Mouse (Mus musculus) CD4-positive, CD25-positive, alpha-beta regulatory T cell, adult 2 months (primary cell): ENCODE data around the gene Gm10392.
"Not testable (repeated sequence)": the region's sequence is repeated elsewhere in the genome, so short reads cannot be mapped to it uniquely, and the experiment has no call there.

ENCODE experiments used
- DNase-seq: peaks from one replicate; pipeline ENCODE4 v3.0.0-alpha.2; 2012; ENCODE audit warnings: low read depth, low spot score

Gene Gm10392

DNA sequence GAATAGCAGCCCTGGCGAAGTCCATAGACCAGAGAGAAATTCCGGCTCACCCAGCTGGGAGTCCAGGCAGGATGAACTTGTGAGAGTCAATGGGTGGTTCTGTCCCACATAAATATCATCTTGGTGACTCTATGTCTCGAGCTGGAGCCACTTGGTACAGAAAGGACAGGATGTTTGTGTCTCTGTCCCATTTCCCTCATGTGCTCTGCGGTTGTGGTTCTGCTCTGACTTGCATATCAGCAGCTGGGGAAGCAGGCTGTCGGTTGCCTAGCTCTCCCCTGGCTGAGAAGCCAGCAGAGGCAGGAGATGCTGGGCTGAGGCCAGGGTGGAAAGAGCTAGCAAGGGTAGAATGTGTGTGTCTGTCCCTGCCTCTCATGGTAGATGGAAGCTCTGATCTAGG lies at the start of gene Gm10392:
Gene Gm10392, minus strand, starts transcription at position 156 of the 400 bp plus-strand sequence.
- peak; percentile 82 for DNase-seq

DNA sequence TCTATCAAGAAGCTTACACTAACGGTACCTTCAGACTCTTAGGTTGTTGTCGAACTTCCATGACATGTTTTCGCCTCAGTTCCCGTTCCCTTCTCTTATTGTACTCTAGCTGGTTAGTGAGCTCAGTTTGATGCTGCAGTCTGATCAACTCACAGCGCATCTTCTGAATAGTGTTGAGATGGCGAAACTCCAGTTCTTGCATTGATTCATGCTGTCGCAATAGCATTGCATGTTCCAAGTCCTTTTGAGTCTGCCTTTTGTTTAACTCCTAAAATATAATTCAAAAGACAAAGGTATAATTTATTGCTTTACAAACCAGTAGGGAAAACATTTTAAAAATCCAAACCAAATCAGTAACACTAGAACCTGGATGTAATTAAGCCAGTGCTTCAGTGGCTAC lies 26.3 kb upstream of the Gm10392 start:
- no peak for DNase-seq

DNA sequence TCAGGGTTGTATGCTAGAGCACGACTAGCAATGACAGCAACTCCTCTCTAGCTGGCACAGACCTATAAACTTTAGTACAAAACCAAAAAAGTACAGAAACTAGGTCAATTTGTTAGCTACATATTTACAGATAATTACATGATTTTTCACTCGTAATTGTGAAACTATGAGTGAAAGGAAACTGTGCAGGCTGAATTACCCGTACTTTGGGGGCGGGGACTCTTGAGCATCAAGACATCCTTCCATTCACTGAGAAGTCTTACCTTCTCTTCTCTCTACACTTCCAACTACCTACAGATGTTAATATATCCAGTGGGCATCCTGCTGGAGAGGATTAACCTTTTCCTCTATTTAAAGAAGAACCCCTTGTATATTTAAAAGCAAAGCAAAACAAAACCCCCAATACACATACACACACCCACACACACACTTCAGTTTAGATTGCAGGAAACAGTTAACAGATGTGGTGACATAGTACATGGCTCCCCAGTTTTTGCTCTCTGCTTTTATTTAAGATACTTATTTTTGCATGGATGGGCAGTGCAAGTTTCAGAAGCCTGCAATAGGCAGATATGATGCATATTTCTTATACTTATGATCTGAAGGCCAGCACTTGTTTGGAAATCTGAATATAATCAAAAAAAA lies 13.3 kb upstream of the Gm10392 start:
- DNase-seq, result peak; percentile 49

- DNase-seq, result no peak
Measured at GRCm38 (mm10) chr11:77530862-77531261, 11.9 kb upstream of the Gm10392 start.

DNA sequence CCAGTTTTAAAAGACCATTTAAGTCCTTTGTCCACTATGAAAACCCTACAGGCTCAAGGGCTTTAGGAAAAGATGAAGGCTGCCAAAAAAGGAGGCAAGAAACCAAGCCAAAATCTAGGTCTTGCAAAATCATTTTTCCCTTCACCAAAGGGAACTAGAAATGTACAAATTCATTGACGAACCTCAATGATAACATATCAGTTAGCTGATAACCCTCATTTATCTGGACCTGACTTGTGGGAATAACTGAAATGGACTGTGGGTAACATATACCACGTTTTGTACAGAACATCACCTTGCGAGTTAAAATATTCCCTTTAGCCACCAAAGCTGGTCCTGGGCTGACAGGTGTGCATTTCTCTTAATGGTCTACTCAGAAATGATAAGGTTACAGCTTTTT lies 10.6 kb upstream of the Gm10392 start:
- DNase-seq, result no peak

DNA sequence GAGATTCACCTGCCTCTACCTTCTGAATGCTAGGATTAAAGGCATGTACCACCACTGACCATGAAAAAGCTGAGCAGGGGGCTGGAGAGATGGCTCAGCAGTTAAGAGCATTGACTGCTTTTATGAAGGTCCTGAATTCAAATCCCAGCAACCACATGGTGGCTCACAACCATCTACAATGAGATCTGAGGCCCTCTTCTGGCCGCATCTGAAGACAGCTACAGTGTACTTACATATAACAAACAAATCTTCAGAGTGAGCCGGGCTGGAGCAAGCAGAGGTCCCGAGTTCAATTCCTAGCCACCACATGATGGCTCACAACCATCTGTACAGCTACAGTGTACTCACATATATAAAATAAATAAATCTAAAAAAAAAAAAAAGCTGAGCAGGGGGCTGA lies 9.4 kb upstream of the Gm10392 start:
- not testable (repeated sequence) for DNase-seq

- DNase-seq, result no peak
Measured at GRCm38 (mm10) chr11:77525804-77526486, 6.9 kb upstream of the Gm10392 start.

DNA sequence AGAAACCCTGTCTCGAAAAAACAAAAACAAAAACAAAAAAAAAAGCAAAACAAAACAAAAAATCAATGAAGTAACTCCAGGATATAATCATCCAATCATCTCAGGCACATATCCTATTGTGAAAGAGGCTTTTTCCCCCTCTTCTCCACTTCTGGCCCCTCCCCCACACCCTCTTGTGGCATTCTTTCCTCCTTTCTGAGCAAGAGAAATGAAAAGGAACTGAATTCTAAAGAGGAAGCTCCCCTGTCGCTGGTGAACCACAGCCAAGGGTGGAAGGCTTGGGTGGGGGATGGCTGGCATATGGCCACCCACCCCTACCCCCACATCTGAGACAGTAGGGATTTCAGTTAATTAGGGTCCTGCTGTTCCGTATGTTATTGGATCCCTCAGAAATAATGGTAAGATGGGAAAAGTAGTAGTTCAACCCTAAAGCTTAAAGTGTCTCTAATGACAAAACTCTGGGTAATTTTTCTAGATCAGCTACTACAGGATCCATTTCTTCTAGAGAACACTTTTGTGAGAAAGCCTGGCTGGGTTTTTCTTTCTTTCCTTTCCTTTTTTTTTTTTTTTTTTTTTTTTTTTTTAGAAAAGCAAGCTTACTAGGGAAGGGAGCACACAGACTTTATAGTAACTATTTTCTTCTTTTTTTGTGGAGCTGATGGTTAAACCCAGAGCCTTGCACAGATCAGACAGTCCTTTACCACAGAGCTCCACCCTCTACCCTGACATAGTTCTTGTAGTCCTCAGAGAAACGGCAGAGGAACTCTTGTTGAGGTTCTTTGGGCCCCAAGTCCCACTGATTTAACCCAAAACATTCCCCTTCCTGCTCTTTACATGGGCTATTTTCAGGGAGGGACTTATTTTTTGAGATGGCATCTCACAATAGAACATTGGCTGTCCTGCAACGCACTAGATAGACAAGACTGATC lies 1.9 kb upstream of the Gm10392 start:
- no peak for DNase-seq

DNA sequence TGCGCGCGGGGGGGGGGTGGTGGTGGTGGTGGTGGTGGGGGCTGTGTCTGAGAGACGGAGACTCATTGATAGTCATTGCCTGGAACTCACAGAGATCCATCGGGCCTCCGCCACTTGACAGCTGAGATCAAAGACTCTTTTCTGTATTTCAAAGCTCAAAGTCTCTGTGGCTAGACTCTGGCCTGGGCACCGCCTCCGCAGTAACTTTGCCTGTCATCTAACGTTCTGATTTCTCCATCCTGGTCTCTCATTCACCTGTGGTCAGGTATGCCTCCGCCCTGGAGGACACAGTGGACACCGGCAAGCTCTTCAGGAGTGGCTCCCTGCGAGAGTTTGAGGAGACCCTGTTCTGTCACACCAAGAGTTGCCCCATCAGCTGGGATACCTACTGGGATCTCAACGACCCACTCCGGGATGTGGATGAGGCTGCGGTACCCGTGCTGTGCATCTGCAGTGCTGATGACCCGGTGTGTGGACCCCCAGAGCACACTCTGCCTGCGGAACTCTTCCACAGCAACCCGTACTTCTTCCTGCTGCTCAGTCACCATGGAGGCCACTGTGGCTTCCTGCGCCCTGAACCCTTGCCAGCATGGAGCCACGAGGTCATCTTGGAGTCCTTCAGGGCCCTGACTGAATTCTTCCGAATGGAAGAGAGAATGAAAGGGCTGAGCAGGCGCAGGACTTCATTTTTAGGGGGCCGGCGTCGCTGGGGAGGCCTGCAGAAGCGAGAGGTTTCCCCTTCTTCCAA lies 773 bp downstream of the Gm10392 start:
- DNase-seq, result peak; percentile 48

DNA sequence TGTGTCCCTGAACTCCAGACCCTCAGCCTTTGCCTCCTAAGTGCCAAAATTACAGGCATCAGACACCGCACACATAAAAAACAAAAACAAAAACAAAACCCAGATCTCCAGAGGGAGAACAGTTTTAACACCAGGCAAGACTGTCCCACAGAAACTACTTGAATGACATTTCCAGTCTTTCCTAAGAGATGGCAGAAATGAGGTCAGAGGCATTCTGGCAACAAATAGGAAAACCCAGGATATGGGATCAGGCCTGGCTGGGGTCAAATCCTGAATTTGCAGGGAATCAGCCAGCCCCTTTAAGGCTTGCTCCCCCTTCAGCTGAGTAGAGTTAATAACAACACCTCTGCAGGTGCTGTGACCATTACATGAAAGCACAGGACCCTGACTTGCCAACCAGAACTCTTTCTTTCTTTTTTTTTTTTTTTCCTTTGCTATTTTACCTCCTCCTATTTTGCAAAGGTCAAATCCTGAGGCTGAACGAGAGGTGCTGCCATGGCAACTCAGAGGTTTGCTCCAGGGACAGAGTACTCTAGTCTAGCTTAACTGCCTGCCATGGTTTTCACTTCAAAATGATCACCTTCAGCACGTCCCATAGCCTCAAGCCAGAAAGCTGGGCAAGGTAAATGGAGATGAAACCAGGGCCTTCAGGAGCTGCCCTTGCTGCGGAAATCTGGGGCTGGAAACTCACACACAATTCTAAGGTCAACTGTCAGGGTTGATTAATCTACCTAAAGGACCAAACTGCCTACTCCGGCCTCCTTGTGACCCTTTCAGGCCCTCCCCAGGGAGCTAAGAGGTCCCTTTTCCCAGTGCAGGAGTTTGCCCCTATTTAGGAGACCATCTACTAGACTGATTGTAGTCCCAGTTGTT lies 2.2 kb downstream of the Gm10392 start:
- no peak for DNase-seq

DNA sequence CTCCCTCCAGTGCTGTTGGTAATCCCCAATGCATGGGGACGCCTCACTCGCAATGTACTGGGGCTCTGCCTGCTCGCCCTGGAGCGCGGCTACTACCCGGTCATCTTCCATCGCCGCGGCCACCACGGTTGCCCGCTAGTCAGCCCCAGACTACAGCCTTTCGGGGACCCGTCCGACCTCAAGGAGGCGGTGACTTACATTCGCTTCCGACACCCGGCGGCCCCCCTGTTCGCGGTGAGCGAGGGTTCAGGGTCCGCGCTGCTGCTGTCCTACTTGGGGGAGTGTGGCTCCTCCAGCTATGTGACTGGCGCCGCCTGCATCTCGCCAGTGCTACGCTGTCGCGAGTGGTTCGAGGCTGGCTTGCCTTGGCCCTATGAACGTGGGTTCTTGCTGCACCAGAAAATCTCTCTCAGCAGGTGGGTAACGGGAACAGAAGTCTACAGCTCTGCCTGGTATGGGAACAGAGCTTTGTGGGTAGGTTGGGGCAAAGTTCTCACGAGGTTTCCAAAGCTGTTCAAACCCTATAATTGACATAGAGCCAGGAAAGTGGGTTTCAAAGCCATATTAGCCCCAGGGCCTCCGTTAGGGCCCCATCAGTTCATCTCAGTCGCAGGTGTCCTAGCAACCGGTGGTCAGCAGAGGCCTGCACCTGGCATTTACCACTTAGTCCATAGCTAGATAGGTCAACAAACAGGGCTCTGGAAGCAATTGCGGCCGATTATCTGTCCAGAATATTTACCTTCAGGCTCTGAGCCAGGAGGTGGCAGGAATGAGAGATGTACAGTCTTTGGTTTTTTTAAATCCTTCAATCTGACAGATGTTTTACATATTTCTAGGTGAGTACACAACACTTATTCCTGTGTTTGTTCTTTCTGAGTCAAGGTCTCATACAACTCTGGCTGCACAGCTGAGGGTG lies 3.1 kb downstream of the Gm10392 start, which contains the start of gene Trp53i13:
Gene Trp53i13, minus strand, starts transcription at position 344 of the 916 bp plus-strand sequence.
- peak; percentile 39 for DNase-seq

GRCm38 (mm10) chr11:77514832-77515636 lies 4.0 kb downstream of the Gm10392 start, which contains the start of gene Abhd15:
Abhd15 (plus strand) TSS chr11:77515121.
- DNase-seq, result peak; percentile 61

- DNase-seq, result peak; percentile 48
Measured at GRCm38 (mm10) chr11:77514281-77514831, 4.6 kb downstream of the Gm10392 start.

GRCm38 (mm10) chr11:77513811-77514170 lies 5.2 kb downstream of the Gm10392 start:
- DNase-seq, result no peak

DNA sequence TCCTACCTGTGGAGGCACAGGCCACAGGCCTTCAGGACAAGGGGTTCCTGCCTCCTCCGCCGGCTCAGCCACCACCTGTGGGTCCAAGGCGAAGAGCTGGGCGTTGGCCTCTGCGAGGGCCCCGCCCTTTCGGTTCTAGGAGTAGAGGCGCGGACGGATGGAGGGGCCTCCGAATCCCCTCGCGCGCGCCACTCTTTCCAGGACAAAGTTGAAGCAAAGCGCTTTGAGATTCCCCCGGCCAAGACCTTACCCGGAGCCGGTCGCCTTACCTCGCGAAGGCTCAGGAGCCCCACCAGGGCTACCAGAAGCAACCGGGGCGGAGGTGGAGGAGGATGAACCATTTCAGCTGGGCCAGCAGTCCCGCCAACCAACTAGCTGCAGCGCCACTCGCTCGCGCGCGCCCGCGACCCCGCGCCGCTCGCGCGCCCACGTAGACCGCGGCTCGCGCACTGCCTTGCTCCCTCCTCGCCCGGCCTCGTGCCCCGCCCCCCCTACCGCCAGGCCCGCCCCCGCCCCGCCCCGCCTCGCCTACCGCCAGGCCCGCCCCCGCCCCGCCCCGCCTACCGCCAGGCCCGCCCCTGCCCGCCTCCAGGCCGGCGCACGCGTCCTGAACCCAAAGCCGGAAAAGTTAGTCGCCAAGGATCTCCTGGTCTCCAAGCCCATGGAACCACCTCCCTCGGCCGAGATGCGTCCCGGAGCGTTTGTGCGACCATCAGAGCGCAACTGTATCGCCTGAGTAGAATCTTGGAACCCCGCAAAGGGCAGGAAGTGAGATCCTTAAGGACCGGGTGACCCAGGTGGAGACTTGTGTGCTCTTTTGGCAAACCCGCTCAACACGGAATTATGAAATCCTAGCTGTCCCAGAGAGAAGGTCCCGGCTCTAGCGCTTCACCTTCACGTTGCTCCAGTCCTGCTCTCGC lies 5.8 kb downstream of the Gm10392 start:
- peak; percentile 94 for DNase-seq

- DNase-seq, result no peak
Measured at GRCm38 (mm10) chr11:77511336-77511735, 7.7 kb downstream of the Gm10392 start.
